Mouse (Mus musculus): ENCODE results near the gene Ms4a10.

DNA sequence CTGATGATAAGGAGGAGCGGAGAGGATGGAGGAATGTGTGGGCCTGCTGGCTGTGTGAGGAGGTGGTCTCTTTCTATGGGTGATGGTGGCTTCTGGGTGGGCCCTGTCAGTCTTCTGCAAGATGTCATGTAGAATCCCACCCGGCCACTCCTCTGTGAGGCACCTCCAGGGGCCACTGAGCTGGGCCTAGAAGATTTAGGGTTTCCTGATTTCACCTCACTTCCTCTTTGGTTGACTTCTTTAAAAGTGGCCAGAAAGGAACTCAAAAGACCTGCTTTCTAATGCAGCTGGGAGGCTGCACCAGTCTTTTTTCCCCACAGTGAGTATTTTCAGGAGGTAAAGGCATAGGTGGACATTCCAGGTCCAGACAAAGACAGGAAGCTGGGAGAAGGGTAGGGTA lies 43.8 kb downstream of the Ms4a10 start:
- no peak for TF ChIP-seq POLR2A (IDR thresholded peaks at IDR 0.05; ENCODE audit: insufficient read depth, low read length)
- TF ChIP-seq CTCF (IDR thresholded peaks at IDR 0.05; ENCODE audit: low read depth, low read length): no peak
- no peak for TF ChIP-seq EP300 (IDR thresholded peaks at IDR 0.05; ENCODE audit: insufficient read depth, low read depth, low read length)
